Mouse (Mus musculus) common myeloid progenitor, adult 5-6 weeks (primary cell): ENCODE measurements at regions not wholly inside any gene's neighbourhood (a gene's known extent, or its start where the extent isn't known, plus 50 kb on each side); places are given as distances from the start of the nearest gene placed in this dataset.
A peak's percentile ranks its signal among the peaks of the same experiment; 100 is the strongest.
"Not testable (repeated sequence)": the region's sequence is repeated elsewhere in the genome, so short reads cannot be mapped to it uniquely, and the experiment has no call there.

ENCODE experiments used
- ATAC-seq: replicated peaks from 2 replicates; pipeline ENCODE4 v1.8.0; 2016; ENCODE audit warnings: low read depth, mild to moderate bottlenecking, moderate TSS enrichment, inconsistent platforms; ENCODE audit not compliant: poor library complexity, severe bottlenecking

- peak; percentile 73 for ATAC-seq
Measured at GRCm38 (mm10) chr9:17987606-17988005, 304.3 kb upstream of the Chordc1 start.

- ATAC-seq = no peak
Measured at GRCm38 (mm10) chr9:18002557-18002956, 289.4 kb upstream of the Chordc1 start.

GRCm38 (mm10) chr9:18041346-18041745 lies 250.6 kb upstream of the Chordc1 start:
- no peak for ATAC-seq

- ATAC-seq = not testable (repeated sequence)
Measured at GRCm38 (mm10) chr9:18042636-18043035, 249.3 kb upstream of the Chordc1 start.

GRCm38 (mm10) chr9:18076942-18077341 lies 215.0 kb upstream of the Chordc1 start:
- no peak for ATAC-seq

- ATAC-seq = not testable (repeated sequence)
Measured at GRCm38 (mm10) chr9:18078446-18078845, 213.5 kb upstream of the Chordc1 start.

GRCm38 (mm10) chr9:18079120-18079519 lies 212.8 kb upstream of the Chordc1 start:
- not testable (repeated sequence) for ATAC-seq
